Mouse (Mus musculus) thymus, postnatal 0 days (tissue): ENCODE data around the gene Tagln3. TPM values are rescaled to one million over a fixed set of nuclear protein-coding genes. Genes with fewer than 3 reads are reported as not detected.

Experiments used
- polyA plus RNA-seq: library from polyadenylated mRNA; unstranded; fragments of >200 nt; fragmentation: Nextera tagmentation; extraction: Ambion mirVana; gene quantifications from 2 replicates; pipeline ENCODE4 v1.2.1, GENCODE M21; 2015

The Tagln3 gene
- polyA plus RNA-seq, 1 experiment from 2014 or later, result 0.33 TPM

Other genes starting within 250 kb of the Tagln3 start
- 0.08 TPM in 1 of 2 replicates, not detected in the other for gene Gm609, start 231.6 kb downstream of the Tagln3 start, polyA plus RNA-seq
- gene Gm17783, start 192.6 kb downstream of the Tagln3 start, polyA plus RNA-seq, result not detected in 2 replicates
- gene Slc9c1, start 189.3 kb downstream of the Tagln3 start, polyA plus RNA-seq, result 0.08 and 0.17 TPM in 2 replicates
- 0.95 and 0.96 TPM in 2 replicates for gene Gcsam, start 114.2 kb downstream of the Tagln3 start, polyA plus RNA-seq
- gene BC016579, start 70.5 kb downstream of the Tagln3 start, polyA plus RNA-seq, result 0.28 and 0.34 TPM in 2 replicates
- 0.10 and 0.17 TPM in 2 replicates for gene Tmprss7, start 30.9 kb downstream of the Tagln3 start, polyA plus RNA-seq
- gene Abhd10, start 18.3 kb upstream of the Tagln3 start, polyA plus RNA-seq, result 34.3 and 39.5 TPM in 2 replicates
- 2.2 and 2.6 TPM in 2 replicates for gene Phldb2, start 229.0 kb upstream of the Tagln3 start, polyA plus RNA-seq